Mouse (Mus musculus) forebrain, embryonic 12.5 days (tissue): Measurements from ENCODE around the gene Fahd2a. TPM values are rescaled to one million over a fixed set of nuclear protein-coding genes. Genes with fewer than 3 reads are reported as not detected.

Experiments used
- ATAC-seq: fragments of 200-750 bp; cut with Nextera tagmentation; 2 replicates; pipeline ENCODE4 v1.8.0; 2017; ENCODE audit warnings: moderate TSS enrichment; ENCODE audit not compliant: low FRiP score
- H3K27ac ChIP-seq: fragments of 300-500 bp; sonication (generic); 2 replicates; pipeline ENCODE4 v1.5.1; 2016; ENCODE audit warnings: mild to moderate bottlenecking
- H3K27me3 ChIP-seq: fragments of 300-500 bp; sonication (generic); 2 replicates; pipeline ENCODE4 v1.6.1; 2016; ENCODE audit warnings: mild to moderate bottlenecking
- H3K36me3 ChIP-seq: fragments of 300-500 bp; sonication (generic); replicated peaks from 2 replicates; pipeline ENCODE4 v1.6.1; 2016; ENCODE audit warnings: mild to moderate bottlenecking
- H3K4me1 ChIP-seq: fragments of 300-500 bp; sonication (generic); 2 replicates; pipeline ENCODE4 v1.6.1; 2016
- H3K4me2 ChIP-seq: fragments of 300-500 bp; sonication (generic); 2 replicates; pipeline ENCODE4 v1.6.1; 2016; ENCODE audit warnings: mild to moderate bottlenecking, moderate library complexity
- H3K4me3 ChIP-seq: fragments of 300-500 bp; sonication (generic); replicated peaks from 2 replicates; pipeline ENCODE4 v1.5.1; 2016; ENCODE audit warnings: mild to moderate bottlenecking
- H3K9ac ChIP-seq: fragments of 300-500 bp; sonication (generic); 2 replicates; pipeline ENCODE4 v1.6.1; 2016; ENCODE audit warnings: mild to moderate bottlenecking
- H3K9me3 ChIP-seq: fragments of 300-500 bp; sonication (generic); 2 replicates; pipeline ENCODE4 v1.6.1; 2016
- WGBS: fragments of 180-500 bp; shearing (Covaris S2); methylation state at CpG from one replicate; pipeline ENCODE4 v1.1.7; 2016; 5-methylcytosine and 5-hydroxymethylcytosine counted together
- polyA plus RNA-seq: library from polyadenylated mRNA; unstranded; fragments of >200 nt; fragmentation: Nextera tagmentation; extraction: Ambion mirVana; gene quantifications from 2 replicates; pipeline ENCODE4 v1.2.1, GENCODE M21; 2016

Fahd2a gene
- polyA plus RNA-seq: 24.9 and 25.4 TPM in 2 replicates

GRCm38 (mm10) chr2:127444055-127444789, at the start of gene Fahd2a:
TSS of gene Fahd2a (minus strand) at chr2:127444565.
- H3K27ac ChIP-seq: no peak within 1 kb of the TSS
- peaks cover 4% of the 10 kb centered on the region for H3K36me3 ChIP-seq
- WGBS: 3% methylated on average over 37 of the region's 37 CpGs
- peak within 1 kb of the TSS; percentile 68 for H3K9ac ChIP-seq
- ATAC-seq: peak; percentile 93
- no peaks in the 10 kb centered on the region for H3K9me3 ChIP-seq
- H3K4me2 ChIP-seq: peak within 1 kb of the TSS; percentile 70
- peaks cover 3% of the 10 kb centered on the region for H3K27me3 ChIP-seq
- H3K4me1 ChIP-seq: peaks cover 20% of the 10 kb centered on the region
- H3K4me3 ChIP-seq: peak within 1 kb of the TSS; percentile 61

GRCm38 (mm10) chr2:127484476-127485170, 40.3 kb upstream of the Fahd2a start:
- Histone ChIP-seq H3K36me3 (no peaks in the 10 kb centered on the region), H3K27ac (no peak overlapping the region), H3K9ac (no peak overlapping the region), H3K4me2 (peak overlapping the region; percentile 42), H3K9me3 (no peaks in the 10 kb centered on the region), H3K27me3 (peaks cover 67% of the 10 kb centered on the region), H3K4me1 (peaks cover 28% of the 10 kb centered on the region), H3K4me3 (peak overlapping the region; percentile 24)
- WGBS: 9% methylated on average over 19 of the region's 19 CpGs
- ATAC-seq: peak; percentile 44; the same call in 1 of the 2 replicates

- Histone ChIP-seq H3K27ac (no peak overlapping the region), H3K4me3 (peak overlapping the region; percentile 43), H3K27me3 (peaks cover 81% of the 10 kb centered on the region), H3K4me1 (peaks cover 28% of the 10 kb centered on the region), H3K9me3 (no peaks in the 10 kb centered on the region), H3K4me2 (peak overlapping the region; percentile 69), H3K9ac (no peak overlapping the region), H3K36me3 (no peaks in the 10 kb centered on the region)
- WGBS: under 1% methylated on average over 20 of the region's 21 CpGs
- no peak; the same call in 1 of the 2 replicates for ATAC-seq
These were observed 38.6 kb upstream of the Fahd2a start for GRCm38 (mm10) chr2:127483001-127483400.

- peak overlapping the region; percentile 17; the same call in 1 of the 2 replicates for H3K9ac ChIP-seq
- 0% methylated on average over 21 of the region's 21 CpGs for WGBS
- H3K4me2 ChIP-seq: peak overlapping the region; percentile 69
- peaks cover 81% of the 10 kb centered on the region for H3K27me3 ChIP-seq
- H3K27ac ChIP-seq: no peak overlapping the region
- peak overlapping the region; percentile 43 for H3K4me3 ChIP-seq
- no peaks in the 10 kb centered on the region for H3K36me3 ChIP-seq
- ATAC-seq: peak; percentile 72; the same call in 1 of the 2 replicates
- peaks cover 28% of the 10 kb centered on the region for H3K4me1 ChIP-seq
- no peaks in the 10 kb centered on the region for H3K9me3 ChIP-seq
These were observed 38.2 kb upstream of the Fahd2a start for GRCm38 (mm10) chr2:127482533-127482911.

GRCm38 (mm10) chr2:127481841-127482532, 37.6 kb upstream of the Fahd2a start:
- ATAC-seq: no peak
- Histone ChIP-seq H3K27ac (no peak overlapping the region), H3K4me3 (peak overlapping the region; percentile 43), H3K36me3 (no peaks in the 10 kb centered on the region), H3K9me3 (no peaks in the 10 kb centered on the region), H3K27me3 (peaks cover 81% of the 10 kb centered on the region), H3K4me1 (peaks cover 28% of the 10 kb centered on the region), H3K4me2 (peak overlapping the region; percentile 69), H3K9ac (no peak overlapping the region; the same call in 1 of the 2 replicates)
- WGBS: under 1% methylated on average over 59 of the region's 59 CpGs

GRCm38 (mm10) chr2:127479763-127480162, 35.4 kb upstream of the Fahd2a start:
- WGBS: 69% methylated on average over 10 of the region's 10 CpGs
- ATAC-seq: no peak
- peaks cover 65% of the 10 kb centered on the region for H3K27me3 ChIP-seq

GRCm38 (mm10) chr2:127479210-127479609, 34.8 kb upstream of the Fahd2a start:
- no peaks in the 10 kb centered on the region for H3K9me3 ChIP-seq
- WGBS: 81% methylated on average over 4 of the region's 4 CpGs
- no peak overlapping the region for H3K9ac ChIP-seq
- no peak overlapping the region for H3K27ac ChIP-seq
- ATAC-seq: no peak
- H3K4me3 ChIP-seq: no peak overlapping the region
- no peak overlapping the region for H3K4me2 ChIP-seq
- no peaks in the 10 kb centered on the region for H3K36me3 ChIP-seq
- H3K27me3 ChIP-seq: peaks cover 60% of the 10 kb centered on the region
- H3K4me1 ChIP-seq: peaks cover 21% of the 10 kb centered on the region

More at GRCm38 (mm10) chr2:127479763-127480162, 35.4 kb upstream of the Fahd2a start:
- Histone ChIP-seq H3K27ac (no peak overlapping the region), H3K4me3 (no peak overlapping the region), H3K36me3 (no peaks in the 10 kb centered on the region), H3K9me3 (no peaks in the 10 kb centered on the region), H3K9ac (no peak overlapping the region), H3K4me2 (no peak overlapping the region), H3K4me1 (peaks cover 27% of the 10 kb centered on the region)

GRCm38 (mm10) chr2:127472279-127472678, 27.9 kb upstream of the Fahd2a start:
- WGBS: 62% methylated on average over 3 of the region's 3 CpGs

GRCm38 (mm10) chr2:127471281-127471680, 26.9 kb upstream of the Fahd2a start:
- H3K4me2 ChIP-seq: no peak overlapping the region
- no peaks in the 10 kb centered on the region for H3K9me3 ChIP-seq
- no peaks in the 10 kb centered on the region for H3K36me3 ChIP-seq
- H3K27ac ChIP-seq: no peak overlapping the region
- no peak for ATAC-seq
- WGBS: 92% methylated on average over 8 of the region's 8 CpGs
- no peak overlapping the region for H3K4me3 ChIP-seq
- no peaks in the 10 kb centered on the region for H3K27me3 ChIP-seq
- H3K4me1 ChIP-seq: no peaks in the 10 kb centered on the region
- no peak overlapping the region for H3K9ac ChIP-seq

More at GRCm38 (mm10) chr2:127472279-127472678, 27.9 kb upstream of the Fahd2a start:
- H3K9ac ChIP-seq: no peak overlapping the region
- ATAC-seq: no peak
- H3K36me3 ChIP-seq: no peaks in the 10 kb centered on the region
- no peaks in the 10 kb centered on the region for H3K4me1 ChIP-seq
- no peak overlapping the region for H3K4me3 ChIP-seq
- H3K27me3 ChIP-seq: no peaks in the 10 kb centered on the region
- no peak overlapping the region for H3K27ac ChIP-seq
- H3K9me3 ChIP-seq: no peaks in the 10 kb centered on the region
- H3K4me2 ChIP-seq: no peak overlapping the region

GRCm38 (mm10) chr2:127470661-127471060, 26.3 kb upstream of the Fahd2a start:
- Histone ChIP-seq H3K4me2 (no peak overlapping the region), H3K4me1 (no peaks in the 10 kb centered on the region), H3K9me3 (no peaks in the 10 kb centered on the region), H3K9ac (no peak overlapping the region), H3K27me3 (no peaks in the 10 kb centered on the region), H3K27ac (no peak overlapping the region), H3K36me3 (no peaks in the 10 kb centered on the region), H3K4me3 (no peak overlapping the region)
- no peak for ATAC-seq
- WGBS: 88% methylated on average over 10 of the region's 10 CpGs

GRCm38 (mm10) chr2:127470183-127470582, 25.8 kb upstream of the Fahd2a start:
- 90% methylated on average over 5 of the region's 5 CpGs for WGBS
- H3K4me2 ChIP-seq: no peak overlapping the region
- H3K27me3 ChIP-seq: no peaks in the 10 kb centered on the region
- H3K36me3 ChIP-seq: no peaks in the 10 kb centered on the region
- no peak for ATAC-seq
- H3K4me1 ChIP-seq: no peaks in the 10 kb centered on the region
- no peak overlapping the region for H3K4me3 ChIP-seq
- H3K9ac ChIP-seq: no peak overlapping the region
- H3K27ac ChIP-seq: no peak overlapping the region
- H3K9me3 ChIP-seq: no peaks in the 10 kb centered on the region

GRCm38 (mm10) chr2:127462314-127462713, 17.9 kb upstream of the Fahd2a start:
- H3K4me1 ChIP-seq: no peaks in the 10 kb centered on the region
- no peaks in the 10 kb centered on the region for H3K9me3 ChIP-seq
- no peak overlapping the region for H3K27ac ChIP-seq
- H3K9ac ChIP-seq: no peak overlapping the region
- H3K36me3 ChIP-seq: no peaks in the 10 kb centered on the region
- H3K27me3 ChIP-seq: 0 out of 2 replicates have a peak, but pooled peaks cover 10% of the 10 kb centered on the region
- H3K4me3 ChIP-seq: no peak overlapping the region
- WGBS: 18% methylated on average over 8 of the region's 8 CpGs
- H3K4me2 ChIP-seq: no peak overlapping the region
- ATAC-seq: peak; percentile 64; the same call in 1 of the 2 replicates
